Comparison of ENCODE assay signal across 9 mouse cellular contexts in the genomic region with DNA sequence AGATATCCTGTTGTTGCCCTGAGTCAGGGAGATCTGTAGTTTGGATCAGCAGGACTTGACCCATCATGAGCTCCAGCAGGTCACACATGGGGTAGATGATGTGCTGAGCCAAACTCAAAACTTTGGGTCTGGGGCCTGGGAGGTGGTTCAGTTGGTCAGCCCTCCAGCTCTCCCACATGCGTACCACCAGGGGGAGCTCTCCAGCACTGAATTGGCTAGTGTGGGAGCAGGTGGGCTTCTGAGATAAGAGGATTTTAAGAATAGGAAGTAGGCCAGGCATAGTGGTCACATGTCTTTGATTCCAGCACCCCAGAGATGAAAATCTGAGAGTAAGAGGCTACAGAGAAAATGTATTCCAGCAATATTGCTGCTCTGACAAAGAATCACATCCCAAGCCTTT. TPM values are rescaled to one million over a fixed set of nuclear protein-coding genes. Genes with fewer than 3 reads are reported as not detected.
A peak's percentile ranks its signal among the peaks of the same experiment; 100 is the strongest.
DNase-seq lines count a peak whose midpoint lies in the region; TF ChIP-seq lines count a peak whose summit lies in the region.
"Had no signal": no experiment of that assay in that cellular context is flagged by ENCODE, and none has a peak within 500 bp of the region (broad histone marks: within the 10 kb centered on the region; RNA-seq: fewer than 3 reads in every experiment).

No protein-coding gene starts in this region.

- TF ChIP-seq POLR2A in testis, adult 2 months (IDR thresholded peaks at IDR 0.05; ENCODE audit: control insufficient read depth, low read depth, low read length): no peak

- no peaks in the 10 kb centered on the region for H3K36me3 ChIP-seq in testis, adult 2 months (ENCODE audit: control insufficient read depth, insufficient read depth, low read length)
- H3K36me3 ChIP-seq: embryonic facial prominence, embryonic 13.5 days had no signal

- intact Hi-C loops in gastrocnemius, postnatal 14 days (cut with DNase I; ENCODE audit: low total_unique reads): no loop called here
- intact Hi-C loops in gastrocnemius, postnatal 36 days (cut with DNase I): loop anchor here (2.0 kb wide), 1 partner anchor 68 kb away; no protein-coding TSS in a partner anchor
- intact Hi-C loops in left cerebral cortex, postnatal 36 days (cut with DNase I): loop anchor here (5.0 kb wide), 1 partner anchor 68 kb away; no protein-coding TSS in a partner anchor

- H3K27me3 ChIP-seq in testis, adult 2 months (ENCODE audit: control insufficient read depth, insufficient read depth, low read length): no peaks in the 10 kb centered on the region
- H3K27me3 ChIP-seq: embryonic facial prominence, embryonic 13.5 days had no signal

- H3K4me1 ChIP-seq in testis, adult 2 months (ENCODE audit: control insufficient read depth, insufficient read depth, low read length): no peaks in the 10 kb centered on the region
- H3K4me1 ChIP-seq: embryonic facial prominence, embryonic 13.5 days had no signal

- peak; percentile 78; the same call in 1 of the 2 replicates for TF ChIP-seq CTCF in testis, adult 2 months (IDR thresholded peaks at IDR 0.05; ENCODE audit: control insufficient read depth, insufficient read depth, insufficient replicate concordance, low read depth, low read length)

- H3K27ac ChIP-seq in testis, adult 2 months (ENCODE audit: control insufficient read depth, insufficient read depth, low read depth, low read length): no peak overlapping the region
- H3K27ac ChIP-seq: embryonic facial prominence, embryonic 13.5 days had no signal

- DNase-seq in gastrocnemius, postnatal 14 days: peak; percentile 23
- DNase-seq in gastrocnemius, postnatal 36 days: no peak
- no peak for DNase-seq in testis, postnatal 14 days (ENCODE audit: low spot score)
- peak; percentile 59 for DNase-seq in embryo, embryonic 9.5 days (ENCODE audit: extremely low spot score)
- peak; percentile 77 for DNase-seq in mesoderm, embryonic 11.5 days (ENCODE audit: low read depth, low spot score)
- DNase-seq in c-Kit-positive CD71-positive TER-119-positive erythroid progenitor cells, embryonic 14.5 days (ENCODE audit: low spot score): no peak
- DNase-seq in left cerebral cortex, postnatal 36 days (ENCODE audit: low spot score in 2 of 2): no peak

- H3K4me3 ChIP-seq in testis, adult 2 months (ENCODE audit: control insufficient read depth, low read depth, low read length): no peak overlapping the region
- H3K4me3 ChIP-seq: embryonic facial prominence, embryonic 13.5 days had no signal

RNA-seq across cellular contexts. Expression of gene Med15, which starts 11.8 kb away (rescaled TPM):
- 10 to 100 TPM; 19.8 to 20.9 TPM for total RNA-seq in gastrocnemius, postnatal 14 days (2021)
- total RNA-seq in gastrocnemius, postnatal 36 days (2021): 10 to 100 TPM; 16.5 to 20.0 TPM
- polyA plus RNA-seq in testis, adult 2 months (2012; rRNA removed): 86.1 and 95.2 TPM in 2 replicates
- 10 to 100 TPM; 63.3 to 90.2 TPM for total RNA-seq in left cerebral cortex, postnatal 36 days (2021)

RNA-seq across cellular contexts. Expression of gene Klhl22, which starts 14.9 kb away (rescaled TPM):
- 10 to 100 TPM; 17.3 to 19.9 TPM for total RNA-seq in gastrocnemius, postnatal 14 days (2021)
- 10 to 100 TPM; 16.8 to 20.9 TPM for total RNA-seq in gastrocnemius, postnatal 36 days (2021)
- polyA plus RNA-seq in testis, adult 2 months (2012; rRNA removed): 9.1 and 9.4 TPM in 2 replicates
- total RNA-seq in left cerebral cortex, postnatal 36 days (2021): 100 to 1,000 TPM in 1 of 2 experiments, 10 to 100 TPM in 1; 92.5 to 110 TPM

RNA-seq across cellular contexts. Expression of gene Scarf2, which starts 52.5 kb away (rescaled TPM):
- total RNA-seq in gastrocnemius, postnatal 14 days (2021): 10 to 100 TPM in 1 of 2 experiments, 1 to 10 TPM in 1; 9.4 to 12.1 TPM
- 1 to 10 TPM; 3.6 to 4.5 TPM for total RNA-seq in gastrocnemius, postnatal 36 days (2021)
- polyA plus RNA-seq in testis, adult 2 months (2012; rRNA removed): 4.1 and 5.6 TPM in 2 replicates
- total RNA-seq in left cerebral cortex, postnatal 36 days (2021): 1 to 10 TPM; 3.4 to 3.8 TPM

Comparison
In these comparisons a context has a peak if more than half of its experiments do, and no peak if none do; other contexts are left out.
1. DNase-seq: peak in gastrocnemius, postnatal 14 days (single experiment), embryo, embryonic 9.5 days (single experiment) and mesoderm, embryonic 11.5 days (single experiment); none in gastrocnemius, postnatal 36 days (0 of 2), testis, postnatal 14 days (single experiment), c-Kit-positive CD71-positive TER-119-positive erythroid progenitor cells, embryonic 14.5 days (single experiment) and left cerebral cortex, postnatal 36 days (0 of 2).
2. RNA of gene Klhl22, which starts 14.9 kb away (total RNA-seq): 92.5 to 110 TPM in left cerebral cortex, postnatal 36 days; 16.8 to 20.9 TPM in gastrocnemius, postnatal 36 days and 17.3 to 19.9 TPM in gastrocnemius, postnatal 14 days; every median in the first group is over 4 times any median in the second.